Mouse (Mus musculus): ENCODE measurements around the gene Raver1. TPM values are rescaled to one million over a fixed set of nuclear protein-coding genes. Genes with fewer than 3 reads are reported as not detected.

Gene Raver1
- total and polyA plus RNA-seq, 2 experiments from 2014 or later, result 21.7 to 43.2 TPM

DNA sequence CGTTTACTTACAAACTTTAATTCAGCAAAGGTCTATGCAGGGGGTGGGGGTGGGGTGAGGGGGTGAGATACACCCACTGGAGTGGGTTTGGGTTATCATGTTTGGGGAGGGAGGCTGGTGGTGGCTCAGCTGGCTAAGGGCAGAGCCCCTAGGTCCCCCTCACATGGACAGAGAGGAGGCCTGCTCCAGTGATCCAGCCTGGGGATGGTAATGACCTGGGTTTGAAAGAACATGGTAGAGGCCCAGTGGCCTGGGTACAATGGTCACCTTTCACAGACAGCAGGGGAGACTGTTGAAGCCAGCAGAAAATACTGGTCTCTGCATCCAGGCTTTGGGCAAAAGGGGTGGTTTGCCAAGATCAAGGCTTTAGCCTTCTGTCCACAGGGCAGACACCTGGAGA lies 17.6 kb downstream of the Raver1 start:
- 66% methylated on average over 1 of the region's 1 CpGs for WGBS
- peaks cover 15% of the 10 kb centered on the region; the same call in 1 of the 2 replicates for H3K4me1 ChIP-seq (ENCODE audit: insufficient read depth, low read length)
- DNase-seq (ENCODE audit: low spot score) (no peak), ATAC-seq (no peak)
- H3K9me3 ChIP-seq (ENCODE audit: low read length), result no peaks in the 10 kb centered on the region
- H3K36me3 ChIP-seq (ENCODE audit: insufficient read depth, low read length), result peaks cover 20% of the 10 kb centered on the region
- no peaks in the 10 kb centered on the region for H3K27me3 ChIP-seq (ENCODE audit: insufficient read depth, low read length)
- no peak for TF ChIP-seq CTCF (IDR thresholded peaks at IDR 0.05; ENCODE audit: low read depth)
- H3K9ac ChIP-seq (replicated peaks; ENCODE audit: low read length), result no peak overlapping the region
- H3K4me3 ChIP-seq (ENCODE audit: low read length), result no peak overlapping the region
- no peak overlapping the region for H3K27ac ChIP-seq
- no peak overlapping the region for H3K4me2 ChIP-seq (ENCODE audit: low read depth, low read length)

DNA sequence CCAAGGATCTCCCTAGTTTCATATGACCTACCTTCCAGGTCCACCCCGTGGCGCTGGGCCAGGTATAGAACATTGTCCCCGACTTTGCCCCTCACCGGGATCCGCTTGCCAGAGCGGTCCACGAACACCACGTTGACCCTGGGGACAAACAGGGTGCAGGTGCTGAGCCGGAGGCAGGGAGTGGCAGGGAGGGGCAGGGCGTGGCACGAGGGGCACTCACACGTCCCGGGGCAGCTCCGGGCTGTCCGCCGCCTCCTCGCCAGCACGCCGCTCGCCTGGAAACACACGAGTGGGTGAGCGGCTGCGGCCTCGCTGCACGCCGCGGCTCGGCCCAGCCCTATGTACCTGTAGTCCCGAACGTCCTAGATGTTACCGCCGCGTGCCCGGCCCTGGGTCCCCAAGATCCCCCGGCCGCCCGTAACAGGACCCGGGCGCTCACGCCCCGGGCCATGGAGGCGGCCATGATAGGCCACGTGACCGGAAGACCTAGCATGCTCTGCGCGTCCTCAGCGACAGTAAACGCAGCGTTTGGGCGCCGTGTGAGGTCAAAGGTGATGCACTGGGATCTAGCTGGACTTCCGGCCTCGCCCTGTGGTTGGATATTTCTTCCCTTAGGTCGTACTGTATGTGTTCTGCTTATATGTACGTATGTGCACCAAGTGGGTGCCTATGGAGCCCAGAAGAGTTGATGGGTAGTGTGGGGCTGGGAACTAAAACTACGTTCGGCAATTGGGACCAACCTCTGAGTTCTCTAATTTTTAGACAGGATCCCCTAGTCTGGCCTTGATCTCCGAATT lies 18.6 kb downstream of the Raver1 start, which contains the start of the genes Gm49373 and Fdx1l:
Gm49373 (minus strand) TSS at position 53 of the 797 bp plus-strand sequence.
Fdx1l (minus strand) TSS at position 571 of the 797 bp plus-strand sequence.
- ATAC-seq (peak; percentile 94), DNase-seq (ENCODE audit: low spot score) (peak; percentile 95)
- peak within 1 kb of the TSS; percentile 88 for H3K9ac ChIP-seq (replicated peaks; ENCODE audit: low read length)
- no peak for TF ChIP-seq CTCF (IDR thresholded peaks at IDR 0.05; ENCODE audit: low read depth)
- 3% methylated on average over 58 of the region's 58 CpGs for WGBS
- H3K4me1 ChIP-seq (ENCODE audit: insufficient read depth, low read length), result peaks cover 15% of the 10 kb centered on the region; the same call in 1 of the 2 replicates
- H3K4me3 ChIP-seq (ENCODE audit: low read length), result peak within 1 kb of the TSS; percentile 84
- no peaks in the 10 kb centered on the region for H3K9me3 ChIP-seq (ENCODE audit: low read length)
- H3K36me3 ChIP-seq (ENCODE audit: insufficient read depth, low read length), result peaks cover 12% of the 10 kb centered on the region; the same call in 1 of the 2 replicates
- H3K27me3 ChIP-seq (ENCODE audit: insufficient read depth, low read length), result no peaks in the 10 kb centered on the region
- peak within 1 kb of the TSS; percentile 77 for H3K27ac ChIP-seq
- peak within 1 kb of the TSS; percentile 99 for H3K4me2 ChIP-seq (ENCODE audit: low read depth, low read length)

DNA sequence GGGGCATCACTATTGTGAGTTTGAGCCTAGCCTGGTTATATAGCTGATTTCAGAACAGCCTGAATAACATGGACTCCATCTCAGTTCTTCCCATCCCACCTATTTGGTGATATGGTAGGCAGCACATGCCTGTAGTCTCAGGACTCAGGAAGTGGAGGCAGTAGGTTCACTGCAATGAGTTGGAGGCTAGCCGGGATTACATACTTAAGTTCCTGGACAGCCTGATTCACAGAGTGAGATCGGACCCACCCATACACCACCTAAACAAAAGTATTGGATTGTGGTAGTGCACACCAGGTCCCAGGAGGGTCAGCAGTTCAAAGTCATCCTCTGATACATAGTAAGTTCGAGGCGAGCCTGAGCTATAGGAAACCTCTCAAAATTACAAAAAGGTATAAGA lies 19.2 kb downstream of the Raver1 start:
- H3K4me2 ChIP-seq (ENCODE audit: low read depth, low read length), result peak overlapping the region; percentile 99
- no peaks in the 10 kb centered on the region for H3K27me3 ChIP-seq (ENCODE audit: insufficient read depth, low read length)
- no peaks in the 10 kb centered on the region for H3K9me3 ChIP-seq (ENCODE audit: low read length)
- peaks cover 15% of the 10 kb centered on the region; the same call in 1 of the 2 replicates for H3K4me1 ChIP-seq (ENCODE audit: insufficient read depth, low read length)
- TF ChIP-seq CTCF (IDR thresholded peaks at IDR 0.05; ENCODE audit: low read depth), result no peak
- H3K4me3 ChIP-seq (ENCODE audit: low read length), result peak overlapping the region; percentile 84
- peak overlapping the region; percentile 88 for H3K9ac ChIP-seq (replicated peaks; ENCODE audit: low read length)
- peaks cover 10% of the 10 kb centered on the region; the same call in 1 of the 2 replicates for H3K36me3 ChIP-seq (ENCODE audit: insufficient read depth, low read length)
- peak overlapping the region; percentile 77; the same call in 1 of the 2 replicates for H3K27ac ChIP-seq
- no peak for DNase-seq (ENCODE audit: low spot score)
- 0 out of 2 replicates have a peak, but pooled peaks have one; percentile 1 for ATAC-seq
- WGBS, result 22% methylated on average over 4 of the region's 4 CpGs

DNA sequence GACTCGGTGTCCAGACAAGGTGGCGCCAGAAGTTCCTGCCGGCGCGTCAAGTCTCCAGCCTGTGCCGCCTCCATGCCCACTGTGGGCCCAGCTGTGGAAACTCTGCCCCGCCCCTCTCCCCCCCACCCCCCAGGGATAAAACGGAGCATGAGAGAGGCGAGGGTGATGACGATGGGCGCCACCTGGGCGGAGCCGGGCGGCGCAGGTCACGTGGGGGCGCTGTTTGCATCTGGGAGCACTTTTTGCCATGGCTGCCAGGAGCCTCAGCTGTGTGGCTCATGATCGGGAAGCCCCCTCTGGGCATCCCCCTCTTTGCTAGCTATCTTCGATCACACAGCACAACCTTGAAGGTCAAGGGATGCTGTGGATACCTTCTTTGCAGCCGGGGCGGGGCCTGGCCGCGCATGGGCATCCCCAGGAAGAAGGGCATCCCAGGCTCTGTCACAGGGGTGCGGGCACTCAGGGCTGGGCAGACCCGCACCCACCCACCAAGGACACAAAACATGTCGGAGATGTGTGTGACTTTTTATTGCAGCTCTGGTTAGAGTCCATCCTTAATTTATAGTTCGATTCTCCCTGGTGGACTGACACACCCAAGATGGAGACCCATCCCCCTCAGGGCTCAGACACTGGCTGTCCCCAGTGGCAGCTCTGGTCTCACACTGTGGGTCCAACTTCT lies 24.7 kb downstream of the Raver1 start, which contains the start of gene Zglp1:
Zglp1 (minus strand) TSS at position 88 of the 679 bp plus-strand sequence.
- Histone ChIP-seq H3K4me1 (ENCODE audit: insufficient read depth, low read length) (0 out of 2 replicates have a peak, but pooled peaks cover 4% of the 10 kb centered on the region), H3K27ac (no peak within 1 kb of the TSS), H3K9ac (replicated peaks; ENCODE audit: low read length) (no peak within 1 kb of the TSS), H3K36me3 (ENCODE audit: insufficient read depth, low read length) (peaks cover 13% of the 10 kb centered on the region), H3K4me2 (ENCODE audit: low read depth, low read length) (no peak within 1 kb of the TSS), H3K9me3 (ENCODE audit: low read length) (no peaks in the 10 kb centered on the region), H3K4me3 (ENCODE audit: low read length) (no peak within 1 kb of the TSS), H3K27me3 (ENCODE audit: insufficient read depth, low read length) (no peaks in the 10 kb centered on the region)
- ATAC-seq (peak; percentile 28; the same call in 1 of the 2 replicates), DNase-seq (ENCODE audit: low spot score) (no peak)
- no peak for TF ChIP-seq CTCF (IDR thresholded peaks at IDR 0.05; ENCODE audit: low read depth)
- 92% methylated on average over 26 of the region's 27 CpGs for WGBS

DNA sequence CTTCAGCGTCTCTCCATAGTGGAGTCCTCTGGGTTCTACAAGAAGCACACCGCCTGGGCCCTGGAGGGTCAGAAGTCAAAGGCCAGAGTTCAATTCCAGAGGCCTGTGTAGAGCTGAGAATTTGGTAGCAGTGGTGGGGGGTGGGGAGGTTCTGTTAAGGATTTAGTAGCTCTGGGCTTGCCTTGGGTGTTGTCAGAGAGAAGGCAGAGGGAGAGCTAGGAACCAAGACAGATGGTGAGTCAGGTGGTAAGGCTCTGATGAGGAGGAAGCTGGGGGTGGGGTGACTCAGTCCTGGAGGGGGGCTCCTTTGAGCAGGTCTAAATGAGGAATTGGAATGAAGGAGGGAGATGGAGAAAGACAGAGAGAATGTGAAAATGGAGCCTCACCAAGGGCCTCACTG lies 28.9 kb downstream of the Raver1 start:
- H3K27ac ChIP-seq, result no peak overlapping the region
- WGBS, result 91% methylated on average over 2 of the region's 2 CpGs
- ATAC-seq, result no peak; the same call in 1 of the 2 replicates
- H3K27me3 ChIP-seq (ENCODE audit: insufficient read depth, low read length), result no peaks in the 10 kb centered on the region
- TF ChIP-seq CTCF (IDR thresholded peaks at IDR 0.05; ENCODE audit: low read depth), result no peak
- no peak overlapping the region for H3K4me3 ChIP-seq (ENCODE audit: low read length)
- no peak overlapping the region for H3K4me2 ChIP-seq (ENCODE audit: low read depth, low read length)
- H3K36me3 ChIP-seq (ENCODE audit: insufficient read depth, low read length), result peaks cover 13% of the 10 kb centered on the region
- no peaks in the 10 kb centered on the region for H3K9me3 ChIP-seq (ENCODE audit: low read length)
- H3K9ac ChIP-seq (replicated peaks; ENCODE audit: low read length), result no peak overlapping the region
- no peak for DNase-seq (ENCODE audit: low spot score)
- H3K4me1 ChIP-seq (ENCODE audit: insufficient read depth, low read length), result no peaks in the 10 kb centered on the region

DNA sequence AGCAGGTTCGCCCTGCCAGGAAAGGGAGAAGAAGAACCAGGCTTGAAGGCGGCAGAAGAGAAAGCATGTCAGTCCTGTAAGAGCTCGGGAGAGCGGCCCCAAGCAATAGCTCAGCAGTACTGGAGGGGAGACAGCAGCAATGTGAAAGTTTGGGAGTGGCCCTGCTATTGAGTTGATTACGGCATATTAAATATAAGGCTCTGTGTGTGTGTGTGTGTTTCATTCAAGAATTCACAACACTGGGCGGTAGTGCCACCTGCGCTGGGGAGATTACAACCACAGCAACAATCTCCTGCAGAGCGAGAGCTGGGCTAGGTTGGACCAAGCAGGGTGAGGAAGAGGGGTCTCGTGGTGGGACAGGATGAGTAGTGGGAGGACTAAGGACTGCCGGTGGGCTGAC lies 40.2 kb downstream of the Raver1 start:
- no peaks in the 10 kb centered on the region for H3K9me3 ChIP-seq (ENCODE audit: low read length)
- no peaks in the 10 kb centered on the region for H3K4me1 ChIP-seq (ENCODE audit: insufficient read depth, low read length)
- H3K9ac ChIP-seq (replicated peaks; ENCODE audit: low read length), result no peak overlapping the region
- TF ChIP-seq CTCF (IDR thresholded peaks at IDR 0.05; ENCODE audit: low read depth), result no peak
- DNase-seq (ENCODE audit: low spot score), result no peak
- H3K4me3 ChIP-seq (ENCODE audit: low read length), result no peak overlapping the region
- no peak for ATAC-seq
- no peaks in the 10 kb centered on the region for H3K36me3 ChIP-seq (ENCODE audit: insufficient read depth, low read length)
- WGBS, result 67% methylated on average over 10 of the region's 10 CpGs
- no peaks in the 10 kb centered on the region for H3K27me3 ChIP-seq (ENCODE audit: insufficient read depth, low read length)
- H3K27ac ChIP-seq, result no peak overlapping the region
- H3K4me2 ChIP-seq (ENCODE audit: low read depth, low read length), result no peak overlapping the region

Measured in hindbrain, postnatal 0 days (tissue).